Mouse (Mus musculus) thymus, postnatal 14 days (tissue): ENCODE data around the gene Dtx4.
A peak's percentile ranks its signal among the peaks of the same experiment; 100 is the strongest.

ENCODE experiments used
- DNase-seq: peaks from one replicate; pipeline ENCODE4 v3.0.0; 2021

Dtx4 gene

GRCm38 (mm10) chr19:12493453-12494186 lies 7.6 kb downstream of the Dtx4 start:
- no peak for DNase-seq

- DNase-seq, result no peak
These were observed 9.6 kb downstream of the Dtx4 start for GRCm38 (mm10) chr19:12491636-12492035.

- no peak for DNase-seq
These were observed 11.3 kb downstream of the Dtx4 start for GRCm38 (mm10) chr19:12489675-12490570.

- no peak for DNase-seq
These were observed 12.1 kb downstream of the Dtx4 start for GRCm38 (mm10) chr19:12488969-12489674.

GRCm38 (mm10) chr19:12488205-12488966 lies 12.9 kb downstream of the Dtx4 start:
- peak; percentile 70 for DNase-seq

GRCm38 (mm10) chr19:12487511-12488204 lies 13.6 kb downstream of the Dtx4 start:
- DNase-seq, result no peak

- no peak for DNase-seq
These were observed 14.4 kb downstream of the Dtx4 start for GRCm38 (mm10) chr19:12486875-12487274.

- DNase-seq, result no peak
These were observed 15.6 kb downstream of the Dtx4 start for GRCm38 (mm10) chr19:12485631-12486030.

- DNase-seq, result no peak
These were observed 16.0 kb downstream of the Dtx4 start for GRCm38 (mm10) chr19:12485223-12485622.

GRCm38 (mm10) chr19:12484210-12484609 lies 17.0 kb downstream of the Dtx4 start:
- no peak for DNase-seq

- no peak for DNase-seq
These were observed 17.5 kb downstream of the Dtx4 start for GRCm38 (mm10) chr19:12483782-12484181.

- no peak for DNase-seq
These were observed 22.9 kb downstream of the Dtx4 start for GRCm38 (mm10) chr19:12478369-12478768.

GRCm38 (mm10) chr19:12476721-12477270 lies 24.5 kb downstream of the Dtx4 start:
- peak; percentile 46 for DNase-seq

GRCm38 (mm10) chr19:12475380-12476250 lies 25.6 kb downstream of the Dtx4 start:
- peak; percentile 27 for DNase-seq

- DNase-seq, result no peak
These were observed 27.3 kb downstream of the Dtx4 start for GRCm38 (mm10) chr19:12473951-12474350.

GRCm38 (mm10) chr19:12473201-12473641 lies 28.0 kb downstream of the Dtx4 start:
- DNase-seq, result no peak

GRCm38 (mm10) chr19:12472381-12472976 lies 28.8 kb downstream of the Dtx4 start:
- no peak for DNase-seq

- no peak for DNase-seq
These were observed 29.4 kb downstream of the Dtx4 start for GRCm38 (mm10) chr19:12471866-12472265.

GRCm38 (mm10) chr19:12467436-12467835 lies 33.8 kb downstream of the Dtx4 start:
- peak; percentile 37 for DNase-seq

GRCm38 (mm10) chr19:12466204-12466603 lies 35.0 kb downstream of the Dtx4 start:
- peak; percentile 54 for DNase-seq
